Mouse (Mus musculus): ENCODE data around the gene Bst2. TPM values are rescaled to one million over a fixed set of nuclear protein-coding genes. Genes with fewer than 3 reads are reported as not detected.

Gene Bst2
- polyA plus RNA-seq, 1 experiment from 2014 or later = 7.9 TPM

DNA sequence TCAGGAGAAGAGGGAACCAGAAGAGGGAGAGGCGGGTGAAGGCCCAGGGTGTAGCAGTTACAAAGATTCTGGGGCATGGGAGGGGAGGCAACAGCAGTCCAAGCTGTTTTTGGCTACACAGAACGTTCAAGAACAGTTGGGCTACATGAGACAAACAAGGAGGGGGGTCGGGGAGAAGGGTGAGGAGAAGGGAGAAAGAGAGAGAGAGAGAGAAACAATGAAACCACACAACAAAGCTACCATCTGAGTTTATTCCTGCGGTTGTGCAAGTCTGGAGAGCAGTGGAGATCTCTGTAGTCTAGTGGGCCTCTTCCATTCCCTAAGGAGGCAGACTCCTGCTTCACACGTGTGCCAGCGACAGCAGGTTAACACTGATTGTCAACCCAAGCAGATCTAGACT is 16.7 kb upstream of the Bst2 start:
- no peak overlapping the region for H3K4me2 ChIP-seq (ENCODE audit: low read length)
- H3K4me3 ChIP-seq (replicated peaks; ENCODE audit: low read depth, low read length) = no peak overlapping the region
- peaks cover 31% of the 10 kb centered on the region for H3K27me3 ChIP-seq (ENCODE audit: control insufficient read depth, insufficient read depth, low read length)
- no peak overlapping the region for H3K27ac ChIP-seq (replicated peaks; ENCODE audit: low read depth, low read length)
- no peaks in the 10 kb centered on the region for H3K9me3 ChIP-seq (ENCODE audit: control insufficient read depth, low read length)
- H3K36me3 ChIP-seq (ENCODE audit: control insufficient read depth, insufficient read depth, low read length) = no peaks in the 10 kb centered on the region
- no peak overlapping the region for H3K9ac ChIP-seq (replicated peaks; ENCODE audit: low read length)
- ATAC-seq (ENCODE audit: low FRiP score, low TSS enrichment) (no peak), DNase-seq (no peak)
- 70% methylated on average over 6 of the region's 6 CpGs for WGBS
- H3K4me1 ChIP-seq (ENCODE audit: control insufficient read depth, insufficient read depth, low read length) = no peaks in the 10 kb centered on the region

DNA sequence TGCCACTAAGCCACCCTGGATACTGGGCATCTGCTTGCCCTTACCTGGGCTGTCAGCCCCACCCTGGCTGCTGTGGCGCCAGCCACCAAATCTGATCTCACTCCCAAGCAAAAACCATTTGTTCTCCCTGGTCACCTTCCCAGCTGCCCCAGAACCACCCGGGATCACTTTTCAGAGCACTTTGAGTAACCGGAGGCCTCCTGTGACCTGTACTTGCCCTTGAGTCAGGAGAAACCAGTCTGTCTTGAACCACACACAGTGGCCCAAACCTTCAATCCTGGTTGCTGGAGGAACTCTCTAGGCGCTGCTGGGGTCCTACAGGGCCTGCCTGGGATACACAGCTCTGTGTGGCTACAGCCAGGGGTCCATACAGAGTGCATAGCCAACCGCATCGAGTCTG is 15.5 kb upstream of the Bst2 start:
- Histone ChIP-seq H3K27me3 (ENCODE audit: control insufficient read depth, insufficient read depth, low read length) (peaks cover 19% of the 10 kb centered on the region), H3K4me2 (ENCODE audit: low read length) (no peak overlapping the region), H3K4me1 (ENCODE audit: control insufficient read depth, insufficient read depth, low read length) (no peaks in the 10 kb centered on the region), H3K27ac (replicated peaks; ENCODE audit: low read depth, low read length) (no peak overlapping the region), H3K9ac (replicated peaks; ENCODE audit: low read length) (no peak overlapping the region), H3K4me3 (replicated peaks; ENCODE audit: low read depth, low read length) (no peak overlapping the region), H3K9me3 (ENCODE audit: control insufficient read depth, low read length) (no peaks in the 10 kb centered on the region), H3K36me3 (ENCODE audit: control insufficient read depth, insufficient read depth, low read length) (peaks cover 11% of the 10 kb centered on the region)
- ATAC-seq (ENCODE audit: low FRiP score, low TSS enrichment) = no peak
- no peak for DNase-seq
- 73% methylated on average over 6 of the region's 6 CpGs for WGBS

DNA sequence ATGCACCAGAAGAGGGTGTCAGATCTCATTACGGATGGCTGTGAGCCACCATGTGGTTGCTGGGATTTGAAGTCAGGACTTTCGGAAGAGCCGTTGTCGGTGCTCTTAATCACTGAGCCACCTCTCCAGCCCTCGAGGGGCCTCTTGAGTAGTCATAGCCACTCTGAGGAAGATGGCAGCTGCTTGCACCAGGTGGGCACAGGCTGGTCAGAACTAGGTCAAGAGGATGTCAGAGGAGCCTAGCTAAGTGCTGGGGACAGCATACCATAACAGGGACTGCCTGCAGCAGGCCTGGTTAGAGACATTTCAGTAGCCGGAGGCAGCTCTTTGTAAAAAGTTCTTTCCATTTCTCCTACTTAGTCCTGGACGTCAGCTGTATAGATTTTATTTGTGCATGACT is 13.5 kb upstream of the Bst2 start:
- DNase-seq = no peak
- Histone ChIP-seq H3K4me3 (replicated peaks; ENCODE audit: low read depth, low read length) (no peak overlapping the region), H3K27ac (replicated peaks; ENCODE audit: low read depth, low read length) (no peak overlapping the region), H3K9ac (replicated peaks; ENCODE audit: low read length) (no peak overlapping the region), H3K27me3 (ENCODE audit: control insufficient read depth, insufficient read depth, low read length) (no peaks in the 10 kb centered on the region), H3K4me1 (ENCODE audit: control insufficient read depth, insufficient read depth, low read length) (no peaks in the 10 kb centered on the region), H3K9me3 (ENCODE audit: control insufficient read depth, low read length) (no peaks in the 10 kb centered on the region), H3K4me2 (ENCODE audit: low read length) (no peak overlapping the region), H3K36me3 (ENCODE audit: control insufficient read depth, insufficient read depth, low read length) (peaks cover 28% of the 10 kb centered on the region)
- WGBS = 75% methylated on average over 7 of the region's 7 CpGs
- ATAC-seq (ENCODE audit: low FRiP score, low TSS enrichment) = no peak

GRCm38 (mm10) chr8:71547590-71547989 is 10.3 kb upstream of the Bst2 start:
- Histone ChIP-seq H3K27ac (replicated peaks; ENCODE audit: low read depth, low read length) (no peak overlapping the region), H3K4me1 (ENCODE audit: control insufficient read depth, insufficient read depth, low read length) (peaks cover 7% of the 10 kb centered on the region)

GRCm38 (mm10) chr8:71545053-71545452 is 7.8 kb upstream of the Bst2 start:
- no peak overlapping the region for H3K4me2 ChIP-seq (ENCODE audit: low read length)
- H3K36me3 ChIP-seq (ENCODE audit: control insufficient read depth, insufficient read depth, low read length) = peaks cover 35% of the 10 kb centered on the region
- H3K27me3 ChIP-seq (ENCODE audit: control insufficient read depth, insufficient read depth, low read length) = no peaks in the 10 kb centered on the region
- H3K4me1 ChIP-seq (ENCODE audit: control insufficient read depth, insufficient read depth, low read length) = peaks cover 7% of the 10 kb centered on the region
- no peak for DNase-seq
- WGBS = 92% methylated on average over 11 of the region's 11 CpGs
- H3K9ac ChIP-seq (replicated peaks; ENCODE audit: low read length) = no peak overlapping the region
- no peaks in the 10 kb centered on the region for H3K9me3 ChIP-seq (ENCODE audit: control insufficient read depth, low read length)
- no peak overlapping the region for H3K27ac ChIP-seq (replicated peaks; ENCODE audit: low read depth, low read length)
- ATAC-seq (ENCODE audit: low FRiP score, low TSS enrichment) = no peak
- H3K4me3 ChIP-seq (replicated peaks; ENCODE audit: low read depth, low read length) = no peak overlapping the region

More at GRCm38 (mm10) chr8:71547590-71547989, 10.3 kb upstream of the Bst2 start:
- ATAC-seq (ENCODE audit: low FRiP score, low TSS enrichment) = no peak
- Histone ChIP-seq H3K9me3 (ENCODE audit: control insufficient read depth, low read length) (no peaks in the 10 kb centered on the region), H3K36me3 (ENCODE audit: control insufficient read depth, insufficient read depth, low read length) (peaks cover 35% of the 10 kb centered on the region), H3K4me3 (replicated peaks; ENCODE audit: low read depth, low read length) (no peak overlapping the region), H3K27me3 (ENCODE audit: control insufficient read depth, insufficient read depth, low read length) (no peaks in the 10 kb centered on the region), H3K4me2 (ENCODE audit: low read length) (no peak overlapping the region), H3K9ac (replicated peaks; ENCODE audit: low read length) (no peak overlapping the region)
- 86% methylated on average over 7 of the region's 7 CpGs for WGBS
- no peak for DNase-seq

DNA sequence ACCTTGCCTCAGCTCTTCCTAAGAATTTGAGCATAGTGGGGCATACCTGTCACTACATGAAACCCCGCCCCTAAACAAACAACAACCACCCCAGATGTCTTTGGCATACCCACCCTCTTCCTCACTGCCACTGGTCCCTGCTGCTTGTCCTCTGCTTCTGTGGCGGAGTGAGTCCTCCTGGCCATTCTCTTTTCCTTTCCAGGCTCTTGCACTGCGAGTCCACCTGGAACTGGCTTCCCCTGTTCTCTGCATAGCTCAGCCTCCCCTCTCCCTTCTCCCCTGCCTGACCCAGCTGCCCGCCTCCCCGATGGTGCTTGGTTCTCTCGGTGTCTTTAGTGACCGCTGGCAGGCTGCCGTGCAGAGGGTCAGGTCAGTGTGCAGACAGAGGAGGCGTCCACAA is 6.5 kb upstream of the Bst2 start:
- Histone ChIP-seq H3K4me2 (ENCODE audit: low read length) (peak overlapping the region; percentile 85), H3K9me3 (ENCODE audit: control insufficient read depth, low read length) (no peaks in the 10 kb centered on the region), H3K36me3 (ENCODE audit: control insufficient read depth, insufficient read depth, low read length) (peaks cover 33% of the 10 kb centered on the region), H3K9ac (replicated peaks; ENCODE audit: low read length) (peak overlapping the region; percentile 77; the same call in 1 of the 2 replicates), H3K27me3 (ENCODE audit: control insufficient read depth, insufficient read depth, low read length) (0 out of 2 replicates have a peak, but pooled peaks cover 4% of the 10 kb centered on the region), H3K27ac (replicated peaks; ENCODE audit: low read depth, low read length) (no peak overlapping the region), H3K4me3 (replicated peaks; ENCODE audit: low read depth, low read length) (peak overlapping the region; percentile 84), H3K4me1 (ENCODE audit: control insufficient read depth, insufficient read depth, low read length) (peaks cover 7% of the 10 kb centered on the region)
- ATAC-seq (ENCODE audit: low FRiP score, low TSS enrichment) (no peak), DNase-seq (no peak)
- 90% methylated on average over 9 of the region's 9 CpGs for WGBS

- H3K27ac ChIP-seq (replicated peaks; ENCODE audit: low read depth, low read length) = 0 out of 2 replicates have a peak within 1 kb of the TSS, but pooled peaks have one; percentile 56
- H3K36me3 ChIP-seq (ENCODE audit: control insufficient read depth, insufficient read depth, low read length) = peaks cover 24% of the 10 kb centered on the region
- 0% methylated on average over 55 of the region's 55 CpGs for WGBS
- H3K4me2 ChIP-seq (ENCODE audit: low read length) = peak within 1 kb of the TSS; percentile 85
- DNase-seq (peak; percentile 99), ATAC-seq (ENCODE audit: low FRiP score, low TSS enrichment) (peak; percentile 95)
- H3K4me1 ChIP-seq (ENCODE audit: control insufficient read depth, insufficient read depth, low read length) = peaks cover 7% of the 10 kb centered on the region
- H3K9ac ChIP-seq (replicated peaks; ENCODE audit: low read length) = peak within 1 kb of the TSS; percentile 77
- H3K27me3 ChIP-seq (ENCODE audit: control insufficient read depth, insufficient read depth, low read length) = peaks cover 10% of the 10 kb centered on the region
- H3K9me3 ChIP-seq (ENCODE audit: control insufficient read depth, low read length) = no peaks in the 10 kb centered on the region
- H3K4me3 ChIP-seq (replicated peaks; ENCODE audit: low read depth, low read length) = peak within 1 kb of the TSS; percentile 84
These were observed 5.5 kb upstream of the Bst2 start, which contains the start of gene Mvb12a for GRCm38 (mm10) chr8:71542632-71543343. Gene Mvb12a (plus strand): TSS chr8:71542922.

DNA sequence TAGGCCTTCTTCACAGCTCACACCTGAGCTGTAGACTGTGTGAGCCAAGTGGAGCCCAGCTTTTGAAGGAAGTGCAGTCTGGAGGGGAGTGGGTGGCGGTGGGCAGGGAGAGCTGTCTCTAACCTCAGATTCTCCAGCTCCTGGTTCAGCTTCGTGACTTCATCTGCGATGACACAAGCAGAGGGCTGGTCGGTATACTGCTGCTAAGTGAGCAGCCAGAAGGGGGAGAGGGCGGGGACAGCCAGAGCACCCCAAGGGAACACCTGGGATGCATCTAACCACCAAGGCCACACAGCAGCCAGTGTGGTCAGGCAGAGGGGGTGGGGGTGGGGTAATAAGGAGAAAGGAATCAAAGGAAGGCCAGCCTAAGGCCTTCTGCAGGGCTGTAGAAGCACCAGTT is 1.6 kb downstream of the Bst2 start:
- Histone ChIP-seq H3K4me2 (ENCODE audit: low read length) (no peak overlapping the region), H3K9me3 (ENCODE audit: control insufficient read depth, low read length) (no peaks in the 10 kb centered on the region), H3K4me3 (replicated peaks; ENCODE audit: low read depth, low read length) (no peak overlapping the region), H3K36me3 (ENCODE audit: control insufficient read depth, insufficient read depth, low read length) (no peaks in the 10 kb centered on the region), H3K27ac (replicated peaks; ENCODE audit: low read depth, low read length) (no peak overlapping the region), H3K27me3 (ENCODE audit: control insufficient read depth, insufficient read depth, low read length) (peaks cover 20% of the 10 kb centered on the region), H3K9ac (replicated peaks; ENCODE audit: low read length) (no peak overlapping the region), H3K4me1 (ENCODE audit: control insufficient read depth, insufficient read depth, low read length) (no peaks in the 10 kb centered on the region)
- no peak for DNase-seq
- ATAC-seq (ENCODE audit: low FRiP score, low TSS enrichment) = no peak
- WGBS = 67% methylated on average over 5 of the region's 5 CpGs

- H3K36me3 ChIP-seq (ENCODE audit: control insufficient read depth, insufficient read depth, low read length) = no peaks in the 10 kb centered on the region
- H3K9ac ChIP-seq (replicated peaks; ENCODE audit: low read length) = no peak overlapping the region
- H3K27me3 ChIP-seq (ENCODE audit: control insufficient read depth, insufficient read depth, low read length) = peaks cover 15% of the 10 kb centered on the region
- DNase-seq (no peak), ATAC-seq (ENCODE audit: low FRiP score, low TSS enrichment) (no peak)
- H3K4me2 ChIP-seq (ENCODE audit: low read length) = no peak overlapping the region
- no peaks in the 10 kb centered on the region for H3K9me3 ChIP-seq (ENCODE audit: control insufficient read depth, low read length)
- no peak overlapping the region for H3K27ac ChIP-seq (replicated peaks; ENCODE audit: low read depth, low read length)
- H3K4me1 ChIP-seq (ENCODE audit: control insufficient read depth, insufficient read depth, low read length) = no peaks in the 10 kb centered on the region
- H3K4me3 ChIP-seq (replicated peaks; ENCODE audit: low read depth, low read length) = no peak overlapping the region
- WGBS = 46% methylated on average over 3 of the region's 3 CpGs
These were observed 2.9 kb downstream of the Bst2 start for GRCm38 (mm10) chr8:71534263-71534810.
